Mouse (Mus musculus): Measurements from ENCODE around the gene S100a8. TPM values are rescaled to one million over a fixed set of nuclear protein-coding genes. Genes with fewer than 3 reads are reported as not detected.

Gene S100a8
- total RNA-seq (2021): 1 to 10 TPM in 1 of 2 experiments, not detected in 1; 1.5 TPM

DNA sequence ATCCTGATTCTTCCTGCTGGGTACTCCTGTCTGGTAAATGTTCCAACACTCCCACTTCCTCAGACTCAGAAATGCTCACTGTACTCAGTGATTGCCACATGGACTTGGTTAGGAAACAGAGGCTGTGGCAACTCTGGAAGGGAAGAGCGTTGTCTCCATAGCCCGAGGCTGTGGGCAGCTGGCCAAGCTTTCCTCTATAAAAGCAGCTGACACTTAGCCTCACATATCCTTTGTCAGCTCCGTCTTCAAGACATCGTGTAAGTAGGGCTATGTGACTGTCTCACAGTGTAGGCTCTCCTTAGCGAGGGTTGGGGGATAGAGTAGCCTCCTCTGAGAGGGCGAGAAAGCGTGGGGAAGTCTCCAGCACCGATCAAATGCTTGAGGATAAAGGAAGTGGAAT lies at the start of gene S100a8:
Gene S100a8, plus strand, starts transcription at position 133 of the 400 bp plus-strand sequence.
- intact Hi-C loops (cut with DNase I): loop anchor here (5.0 kb wide), 1 partner anchor 38 kb away; no protein-coding TSS in a partner anchor
- no peak for DNase-seq (ENCODE audit: low spot score in 2 of 2)

- intact Hi-C loops (cut with DNase I): no loop called here
- no peak for DNase-seq (ENCODE audit: low spot score in 2 of 2)
Measured at GRCm38 (mm10) chr3:90621552-90621951, 47.2 kb upstream of the S100a8 start.

DNA sequence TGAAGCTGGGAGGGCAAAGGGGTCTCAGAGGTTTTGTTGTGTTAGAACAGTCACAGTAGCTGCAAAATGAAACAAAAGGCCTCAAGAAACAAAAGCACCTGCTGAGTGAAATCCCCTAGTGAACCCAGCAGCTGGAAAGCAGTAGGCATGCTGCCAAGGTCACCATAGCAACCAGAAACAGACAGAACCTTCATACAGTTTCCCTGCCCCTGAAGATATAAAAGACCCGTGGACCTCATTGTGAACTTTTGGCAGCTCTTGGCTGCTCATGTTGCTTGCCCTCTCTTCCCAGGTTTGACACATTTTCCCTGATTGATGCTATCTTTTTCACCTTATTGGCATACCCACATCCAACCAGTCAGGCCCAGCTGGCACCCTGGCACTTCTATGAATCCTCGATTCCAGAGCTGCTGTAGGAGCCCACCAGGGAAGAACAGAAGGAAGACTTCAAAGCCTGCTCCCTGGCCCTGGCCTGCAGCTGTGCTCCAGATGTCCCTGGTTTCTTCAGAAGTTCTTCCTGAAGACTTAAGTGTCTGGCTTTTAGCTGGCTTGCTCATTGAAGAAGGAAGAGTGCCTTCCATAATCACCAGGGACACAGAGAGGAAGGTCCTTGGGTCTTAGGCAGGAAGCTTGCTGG lies 45.2 kb upstream of the S100a8 start:
- intact Hi-C loops (cut with DNase I): no loop called here
- no peak for DNase-seq (ENCODE audit: low spot score in 2 of 2)

GRCm38 (mm10) chr3:90625496-90625895 lies 43.3 kb upstream of the S100a8 start:
- intact Hi-C loops (cut with DNase I): no loop called here
- no peak for DNase-seq (ENCODE audit: low spot score in 2 of 2)

DNA sequence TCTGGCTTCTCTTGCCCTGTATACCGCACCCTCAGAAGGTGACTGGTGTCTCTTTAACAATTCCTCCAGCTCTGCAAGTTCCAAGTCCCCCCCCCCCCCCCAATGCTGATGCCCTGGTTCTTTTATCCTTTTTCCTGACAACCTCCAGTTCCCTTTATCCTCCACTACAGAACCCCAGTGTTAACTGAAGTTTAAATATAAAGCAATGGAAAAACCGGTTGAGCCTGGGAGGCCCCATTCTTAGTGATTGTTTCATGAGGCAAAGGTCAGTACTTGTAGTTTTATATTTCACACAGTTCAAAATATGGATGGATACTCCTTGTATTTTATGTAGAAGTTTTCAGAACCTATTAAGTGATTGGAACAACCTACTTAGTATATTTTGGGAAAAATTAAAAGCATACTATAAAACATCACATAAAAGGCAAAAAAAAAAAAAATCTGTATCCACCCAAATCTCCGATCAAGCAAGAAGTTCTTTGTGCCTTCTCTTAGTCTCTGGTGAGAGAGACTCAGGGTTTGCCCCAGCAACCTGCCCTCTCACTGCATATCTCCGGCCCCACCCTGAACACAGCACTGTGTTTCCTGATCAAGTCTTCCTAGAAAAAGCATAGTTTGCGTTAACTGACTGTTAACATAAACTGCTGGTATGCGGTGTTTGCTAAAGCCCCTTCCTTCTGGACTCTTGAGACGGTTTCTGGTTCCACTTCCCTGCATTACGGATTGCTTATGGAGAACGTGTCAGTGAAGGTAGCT lies 42.3 kb upstream of the S100a8 start:
- intact Hi-C loops (cut with DNase I): no loop called here

GRCm38 (mm10) chr3:90627366-90627765 lies 41.4 kb upstream of the S100a8 start:
- DNase-seq (ENCODE audit: low spot score in 2 of 2): no peak
- intact Hi-C loops (cut with DNase I): no loop called here

More for the DNA sequence above, 42.3 kb upstream of the S100a8 start:
- DNase-seq (ENCODE audit: low spot score in 2 of 2): no peak

DNA sequence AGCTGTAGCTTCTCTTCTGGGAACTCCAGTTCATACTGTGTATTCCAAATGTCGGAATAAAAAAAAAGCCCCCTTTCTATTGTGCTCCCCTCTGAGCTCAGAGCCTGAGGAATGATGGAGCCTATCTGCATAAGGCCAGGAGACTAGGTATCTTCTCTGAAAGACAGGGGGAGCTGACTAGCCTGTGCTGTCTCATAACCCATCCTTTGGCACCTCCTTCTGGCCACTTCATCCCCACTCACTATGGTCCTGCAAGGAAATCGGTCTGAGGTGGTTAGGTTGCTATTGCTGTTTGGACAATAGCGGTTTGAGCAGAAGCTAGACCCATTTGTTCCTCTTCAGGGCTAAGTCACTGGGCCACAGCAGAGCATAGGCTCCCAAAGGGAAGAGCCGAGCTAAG lies 41.0 kb upstream of the S100a8 start:
- intact Hi-C loops (cut with DNase I): no loop called here
- DNase-seq (ENCODE audit: low spot score in 2 of 2): no peak

GRCm38 (mm10) chr3:90629298-90629697 lies 39.5 kb upstream of the S100a8 start:
- intact Hi-C loops (cut with DNase I): no loop called here
- DNase-seq (ENCODE audit: low spot score in 2 of 2): no peak

DNA sequence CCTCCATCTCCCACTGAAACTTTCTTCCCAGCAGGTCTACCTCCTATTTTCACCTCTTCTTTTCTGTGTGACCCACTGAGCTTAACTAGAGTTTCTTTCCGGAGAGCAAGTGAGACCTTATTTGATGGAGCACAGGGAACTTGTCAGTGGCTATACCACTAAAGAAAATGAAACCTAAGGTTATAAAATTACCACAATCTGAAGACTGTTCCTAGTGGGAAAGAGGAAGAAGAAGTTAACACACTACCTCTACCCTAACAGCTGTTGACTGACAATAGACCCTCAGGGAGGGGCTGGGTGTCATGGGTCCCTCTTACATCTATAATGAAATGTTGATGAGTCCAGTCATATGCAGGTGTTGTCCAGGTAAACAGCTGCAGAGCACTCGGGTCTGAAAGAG lies 36.8 kb upstream of the S100a8 start:
- intact Hi-C loops (cut with DNase I): no loop called here
- no peak for DNase-seq (ENCODE audit: low spot score in 2 of 2)

- no peak for DNase-seq (ENCODE audit: low spot score in 2 of 2)
- intact Hi-C loops (cut with DNase I): no loop called here
Measured at GRCm38 (mm10) chr3:90638511-90639275, 30.1 kb upstream of the S100a8 start.

GRCm38 (mm10) chr3:90639511-90640154 lies 29.1 kb upstream of the S100a8 start:
- intact Hi-C loops (cut with DNase I): no loop called here
- DNase-seq (ENCODE audit: low spot score in 2 of 2): no peak

DNA sequence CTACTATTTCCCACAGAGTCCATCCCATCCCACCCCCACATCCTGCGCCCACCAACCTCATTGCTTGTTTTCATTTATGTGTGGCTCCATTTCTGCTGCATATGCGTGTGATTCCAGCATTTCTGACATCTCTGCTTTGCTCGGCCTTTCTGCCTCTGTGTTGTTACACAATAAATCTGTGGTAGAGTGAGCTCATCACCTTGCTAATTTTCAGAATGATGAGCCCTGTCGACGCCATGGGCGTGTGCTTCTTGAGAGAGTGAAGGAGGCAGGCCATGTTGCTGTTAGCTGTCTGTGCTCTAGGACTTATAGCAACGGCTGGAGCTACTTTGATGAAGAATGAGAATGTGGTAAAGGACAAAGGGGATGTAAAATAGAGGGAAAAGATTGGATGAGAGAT lies 27.8 kb upstream of the S100a8 start:
- intact Hi-C loops (cut with DNase I): no loop called here
- DNase-seq (ENCODE audit: low spot score in 2 of 2): no peak

GRCm38 (mm10) chr3:90644220-90644619 lies 24.6 kb upstream of the S100a8 start:
- peak in 1 of 2 experiments; percentile 25 for DNase-seq (ENCODE audit: low spot score in 2 of 2)
- intact Hi-C loops (cut with DNase I): no loop called here

DNA sequence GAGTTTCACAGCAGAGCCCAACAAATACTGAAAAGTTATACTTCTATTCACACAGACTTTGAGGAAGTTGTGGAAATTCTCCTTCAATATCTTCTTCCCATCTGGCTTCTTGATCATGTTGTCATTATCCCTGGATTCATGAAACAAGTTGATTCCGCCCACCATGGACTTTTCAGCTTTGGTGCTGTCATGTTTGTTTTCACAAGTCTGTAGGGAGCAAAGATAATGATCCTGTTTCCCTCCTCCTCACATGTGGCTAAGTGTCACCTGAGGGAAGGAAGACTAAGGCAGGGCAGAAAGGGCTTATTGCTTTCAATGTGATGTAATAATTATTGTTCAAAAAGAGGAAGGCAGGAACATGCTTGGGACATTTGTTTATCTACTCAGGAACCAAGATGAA lies 21.5 kb upstream of the S100a8 start:
- no peak for DNase-seq (ENCODE audit: low spot score in 2 of 2)
- intact Hi-C loops (cut with DNase I): no loop called here

DNA sequence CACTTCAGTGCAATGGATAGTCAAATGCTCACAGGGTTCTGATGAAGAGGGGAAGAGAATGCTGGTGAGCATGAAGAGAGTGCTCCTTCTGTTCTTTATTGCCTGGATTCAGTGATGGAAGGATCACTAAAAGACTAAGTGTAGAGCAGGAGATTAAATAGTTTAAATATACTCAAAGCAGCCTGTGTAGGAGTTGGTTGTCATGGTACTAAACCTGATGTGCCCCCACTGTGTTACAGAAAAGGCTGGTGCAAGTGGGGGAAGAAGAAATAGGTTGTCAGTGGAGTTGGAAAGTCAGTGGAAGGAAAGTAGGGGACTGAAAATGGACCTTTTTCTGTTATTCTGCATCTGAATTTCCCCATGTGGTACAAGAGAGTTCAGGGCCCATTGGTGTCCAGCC lies 19.8 kb upstream of the S100a8 start:
- intact Hi-C loops (cut with DNase I): loop anchor here (2.0 kb wide), 1 partner anchor 62 kb away; no protein-coding TSS in a partner anchor
- DNase-seq (ENCODE audit: low spot score in 2 of 2): peak in 1 of 2 experiments; percentile 8

DNA sequence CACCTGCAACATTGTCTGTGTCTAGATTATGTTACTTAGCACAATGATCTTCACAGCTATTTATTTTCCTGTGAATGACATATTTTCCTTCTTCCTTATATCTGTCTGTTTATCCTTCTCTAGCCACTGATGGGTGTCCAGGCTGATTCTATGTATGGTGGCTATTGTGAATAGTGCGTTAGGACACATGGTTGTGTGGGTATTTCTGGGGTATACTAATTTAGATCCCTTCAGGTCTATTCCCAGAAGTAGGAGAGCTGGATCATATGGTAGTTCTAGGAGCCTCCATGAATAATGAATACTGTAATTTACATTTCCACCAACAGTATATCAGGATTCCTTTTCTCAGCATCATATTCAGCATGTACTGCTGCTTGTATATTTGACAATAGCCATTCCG lies 18.9 kb upstream of the S100a8 start:
- intact Hi-C loops (cut with DNase I): loop anchor here (2.0 to 5.0 kb wide), 3 partner anchors 33 to 138 kb away; partner anchors contain the start of genes S100a1 and S100a13
- DNase-seq (ENCODE audit: low spot score in 2 of 2): no peak

GRCm38 (mm10) chr3:90652878-90653508 lies 15.8 kb upstream of the S100a8 start:
- peak; percentile 71 to 80 for DNase-seq (ENCODE audit: low spot score in 2 of 2)
- intact Hi-C loops (cut with DNase I): loop anchor here (2.0 to 5.0 kb wide), 3 partner anchors 36 to 158 kb away; partner anchors contain the start of genes S100a1 and S100a13

GRCm38 (mm10) chr3:90653717-90654116 lies 15.1 kb upstream of the S100a8 start, which contains the start of gene S100a7a:
Gene S100a7a (plus strand): TSS chr3:90654017.
- intact Hi-C loops (cut with DNase I): loop anchor here (2.0 to 5.0 kb wide), 3 partner anchors 36 to 159 kb away; partner anchors contain the start of genes S100a1 and S100a13

GRCm38 (mm10) chr3:90657405-90657804 lies 11.4 kb upstream of the S100a8 start:
- intact Hi-C loops (cut with DNase I): no loop called here
- DNase-seq (ENCODE audit: low spot score in 2 of 2): no peak

More at GRCm38 (mm10) chr3:90653717-90654116, 15.1 kb upstream of the S100a8 start, which contains the start of gene S100a7a:
- no peak for DNase-seq (ENCODE audit: low spot score in 2 of 2)

Data from left cerebral cortex, postnatal 36 days (tissue).